Mouse (Mus musculus): ENCODE data around the gene Myrip.

DNA sequence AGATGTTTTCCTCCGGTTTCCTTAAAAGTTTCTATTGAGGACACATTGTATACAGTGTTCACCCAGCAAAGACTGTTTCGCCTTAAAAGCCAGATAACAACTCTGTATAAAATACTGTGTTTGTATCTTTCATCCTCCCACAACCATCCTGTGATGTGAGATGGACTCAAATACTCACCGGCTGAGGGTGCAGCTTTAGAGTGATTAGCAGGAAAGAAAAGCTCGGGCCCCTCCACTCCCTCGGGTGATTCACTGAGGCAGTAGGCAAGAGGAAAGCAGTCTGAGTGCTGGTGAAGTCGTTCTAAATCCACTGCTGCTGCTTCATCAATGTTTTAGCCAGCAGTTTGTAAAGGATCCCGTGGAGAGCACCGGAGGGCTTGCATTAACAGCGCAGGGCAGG is 93.9 kb downstream of the Myrip start:
- no peak for TF ChIP-seq POLR2A (IDR thresholded peaks at IDR 0.05; ENCODE audit: control insufficient read depth, low read depth, low read length)
- TF ChIP-seq CTCF (IDR thresholded peaks at IDR 0.05; ENCODE audit: control insufficient read depth, insufficient read depth, insufficient replicate concordance, low read depth, low read length) = no peak
